8 mouse cellular contexts compared by ENCODE assay signal in genomic region chr17:6476495-6476947, GRCm38 (mm10). TPM values are rescaled to one million over a fixed set of nuclear protein-coding genes. Genes with fewer than 3 reads are reported as not detected.
A peak's percentile ranks its signal among the peaks of the same experiment; 100 is the strongest.
DNase-seq lines count a peak whose midpoint lies in the region; ATAC-seq and TF ChIP-seq lines count a peak whose summit lies in the region.
"Not testable (repeated sequence)": the region's sequence is repeated elsewhere in the genome, so short reads cannot be mapped to it uniquely, and the experiment has no call there.

No protein-coding gene starts in this region.

- DNase-seq in 3134 (ENCODE audit: extremely low read depth, insufficient read length, low spot score), result peak; percentile 37
- peak; percentile 29 for DNase-seq in adrenal gland, adult 2 months
- DNase-seq in embryo, embryonic 9.5 days (ENCODE audit: extremely low spot score), result peak; percentile 59
- peak; percentile 12 for DNase-seq in gastrocnemius, postnatal 10 days
- peak; percentile 77 for DNase-seq in hindbrain, postnatal 0 days (ENCODE audit: low spot score)

- peak; percentile 74 for ATAC-seq in hindbrain, postnatal 0 days
- ATAC-seq in limb, embryonic 13.5 days (ENCODE audit: low FRiP score, low read depth), result peak; percentile 82

- H3K36me3 ChIP-seq in hindbrain, postnatal 0 days (ENCODE audit: insufficient read depth, low read length); limb, embryonic 13.5 days; megakaryocyte, embryonic 14.5 days (replicated peaks; ENCODE audit: low read length): not testable (repeated sequence)

- peak overlapping the region; percentile 75 for H3K27ac ChIP-seq in hindbrain, postnatal 0 days
- H3K27ac ChIP-seq in limb, embryonic 13.5 days, result peak overlapping the region; percentile 78
- H3K27ac ChIP-seq in olfactory bulb, adult 2 months (ENCODE audit: insufficient read depth, low read depth, low read length), result not testable (repeated sequence)

- H3K9ac ChIP-seq in hindbrain, postnatal 0 days (replicated peaks; ENCODE audit: low read length), result peak overlapping the region; percentile 72
- peak overlapping the region; percentile 89 for H3K9ac ChIP-seq in limb, embryonic 13.5 days

- WGBS in hindbrain, postnatal 0 days, result under 1% methylated on average over 45 of the region's 45 CpGs
- under 1% methylated on average over 45 of the region's 45 CpGs for WGBS in limb, embryonic 13.5 days
- WGBS in olfactory bulb, adult 2 months, result under 1% methylated on average over 45 of the region's 45 CpGs

- not testable (repeated sequence) for TF ChIP-seq POLR2A in olfactory bulb, adult 2 months (IDR thresholded peaks at IDR 0.05; ENCODE audit: insufficient read depth, low read depth, low read length)

- H3K9me3 ChIP-seq in hindbrain, postnatal 0 days (ENCODE audit: low read length); limb, embryonic 13.5 days; megakaryocyte, embryonic 14.5 days: not testable (repeated sequence)

- H3K4me2 ChIP-seq in hindbrain, postnatal 0 days (ENCODE audit: low read depth, low read length), result peak overlapping the region; percentile 69
- H3K4me2 ChIP-seq in limb, embryonic 13.5 days (replicated peaks), result peak overlapping the region; percentile 73

- not testable (repeated sequence) for TF ChIP-seq CTCF in hindbrain, postnatal 0 days (IDR thresholded peaks at IDR 0.05; ENCODE audit: low read depth); olfactory bulb, adult 2 months (IDR thresholded peaks at IDR 0.05; ENCODE audit: insufficient read depth, low read depth, low read length)

- H3K27me3 ChIP-seq in hindbrain, postnatal 0 days (ENCODE audit: insufficient read depth, low read length); limb, embryonic 13.5 days; megakaryocyte, embryonic 14.5 days (replicated peaks): not testable (repeated sequence)

- peak overlapping the region; percentile 69 for H3K4me3 ChIP-seq in hindbrain, postnatal 0 days (ENCODE audit: low read length)
- H3K4me3 ChIP-seq in limb, embryonic 13.5 days, result peak overlapping the region; percentile 64
- H3K4me3 ChIP-seq in megakaryocyte, embryonic 14.5 days (replicated peaks), result peak overlapping the region; percentile 89
- peak overlapping the region; percentile 51 for H3K4me3 ChIP-seq in olfactory bulb, adult 2 months (ENCODE audit: insufficient read depth, low read depth, low read length)

- H3K4me1 ChIP-seq in hindbrain, postnatal 0 days (ENCODE audit: insufficient read depth, low read length), result not testable (repeated sequence)
- H3K4me1 ChIP-seq in limb, embryonic 13.5 days, result peaks cover 13% of the 10 kb centered on the region
- peaks cover 37% of the 10 kb centered on the region for H3K4me1 ChIP-seq in megakaryocyte, embryonic 14.5 days
- peaks cover 13% of the 10 kb centered on the region for H3K4me1 ChIP-seq in olfactory bulb, adult 2 months (ENCODE audit: control insufficient read depth, insufficient read depth, low read length)

RNA-seq across cellular contexts. Expression of gene Dynlt1b, which starts 46.6 kb away (rescaled TPM):
- 100 to 1,000 TPM; 116 to 142 TPM for total RNA-seq in adrenal gland, adult 2 months (2021)
- polyA plus RNA-seq in adrenal gland, adult 2 months (2012; rRNA removed), result 150 and 165 TPM in 2 replicates
- 10 to 100 TPM; 94.4 to 97.7 TPM for total RNA-seq in gastrocnemius, postnatal 10 days (2021)
- total RNA-seq in hindbrain, postnatal 0 days (2014; rRNA removed), result 392 and 457 TPM in 2 replicates
- polyA plus RNA-seq in hindbrain, postnatal 0 days (2015; fragmentation: Nextera tagmentation; extraction: Ambion mirVana), result 1,203 and 1,233 TPM in 2 replicates
- 478 and 527 TPM in 2 replicates for polyA plus RNA-seq in limb, embryonic 13.5 days (2015; fragmentation: Nextera tagmentation; extraction: Ambion mirVana)
- 10.9 and 24.4 TPM in 2 replicates for polyA plus RNA-seq in megakaryocyte, embryonic 14.5 days (2012; ENCODE audit: insufficient read depth, low replicate concordance)
- not detected in 2 replicates for polyA plus RNA-seq in olfactory bulb, adult 2 months (2012; ENCODE audit: insufficient read depth, insufficient read length, low replicate concordance, missing spikeins)

Comparison
In these comparisons a context has a peak if more than half of its experiments do, and no peak if none do; other contexts are left out.
1. DNase-seq: peak in every context shown above with its lines; median percentile 77 in hindbrain, postnatal 0 days; 59 in embryo, embryonic 9.5 days; 37 in 3134; 29 in adrenal gland, adult 2 months; 12 in gastrocnemius, postnatal 10 days.